Mouse (Mus musculus) small intestine, adult 2 months (tissue): ENCODE measurements at regions not wholly inside any gene's neighbourhood (a gene's known extent, or its start where the extent isn't known, plus 50 kb on each side); places are given as distances from the start of the nearest gene placed in this dataset.

Experiments used
- CTCF ChIP-seq: fragments of 200-500 bp; IDR thresholded peaks from 2 replicates; pipeline ENCODE4 v1.5.1; 2012; ENCODE audit warnings: low read depth, mild to moderate bottlenecking, control low read depth, inconsistent platforms, low read length, moderate library complexity, mixed read lengths; ENCODE audit not compliant: insufficient replicate concordance, insufficient read length; ENCODE audit errors: extremely low read depth
- POLR2A ChIP-seq: fragments of 200-500 bp; IDR thresholded peaks from 2 replicates; pipeline ENCODE4 v1.6.1; 2012; ENCODE audit warnings: low read depth, mild to moderate bottlenecking, control low read depth, inconsistent platforms, low read length, moderate library complexity

- TF ChIP-seq CTCF (no peak), POLR2A (no peak)
These were observed 270.4 kb downstream of the Plk2 start for GRCm38 (mm10) chr13:110665073-110665800.
